Mouse (Mus musculus): Measurements from ENCODE around the gene Oasl2. TPM values are rescaled to one million over a fixed set of nuclear protein-coding genes. Genes with fewer than 3 reads are reported as not detected.
"Not testable (repeated sequence)": the region's sequence is repeated elsewhere in the genome, so short reads cannot be mapped to it uniquely, and the experiment has no call there.

Oasl2 gene
- polyA plus RNA-seq, 1 experiment from 2014 or later: 6.2 TPM

DNA sequence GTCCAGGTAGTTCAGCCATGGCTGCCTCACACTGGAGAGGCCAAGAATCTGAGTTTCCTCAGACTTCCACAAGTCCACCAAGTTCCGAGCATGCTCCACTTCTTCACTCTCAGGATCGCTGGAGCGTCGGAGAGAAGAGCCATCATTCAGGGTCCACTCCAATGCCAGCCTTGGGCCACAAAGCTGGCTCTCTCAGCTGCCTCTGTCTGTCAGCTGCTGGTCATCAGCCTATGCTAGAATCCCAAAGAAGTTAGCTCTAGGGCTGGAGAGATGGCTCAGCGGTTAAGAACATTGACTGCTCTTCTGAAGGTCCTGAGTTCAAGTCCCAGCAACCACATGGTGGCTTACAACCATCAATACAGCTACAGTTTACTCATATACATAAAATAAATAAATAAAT lies 20.6 kb downstream of the Oasl2 start:
- not testable (repeated sequence) for H3K4me3 ChIP-seq (replicated peaks); H3K4me2 ChIP-seq; H3K9me3 ChIP-seq (replicated peaks); H3K36me3 ChIP-seq; H3K4me1 ChIP-seq; H3K27ac ChIP-seq; H3K9ac ChIP-seq; H3K27me3 ChIP-seq; ATAC-seq (replicated peaks; ENCODE audit: low FRiP score)
- WGBS: 94% methylated on average over 5 of the region's 5 CpGs

DNA sequence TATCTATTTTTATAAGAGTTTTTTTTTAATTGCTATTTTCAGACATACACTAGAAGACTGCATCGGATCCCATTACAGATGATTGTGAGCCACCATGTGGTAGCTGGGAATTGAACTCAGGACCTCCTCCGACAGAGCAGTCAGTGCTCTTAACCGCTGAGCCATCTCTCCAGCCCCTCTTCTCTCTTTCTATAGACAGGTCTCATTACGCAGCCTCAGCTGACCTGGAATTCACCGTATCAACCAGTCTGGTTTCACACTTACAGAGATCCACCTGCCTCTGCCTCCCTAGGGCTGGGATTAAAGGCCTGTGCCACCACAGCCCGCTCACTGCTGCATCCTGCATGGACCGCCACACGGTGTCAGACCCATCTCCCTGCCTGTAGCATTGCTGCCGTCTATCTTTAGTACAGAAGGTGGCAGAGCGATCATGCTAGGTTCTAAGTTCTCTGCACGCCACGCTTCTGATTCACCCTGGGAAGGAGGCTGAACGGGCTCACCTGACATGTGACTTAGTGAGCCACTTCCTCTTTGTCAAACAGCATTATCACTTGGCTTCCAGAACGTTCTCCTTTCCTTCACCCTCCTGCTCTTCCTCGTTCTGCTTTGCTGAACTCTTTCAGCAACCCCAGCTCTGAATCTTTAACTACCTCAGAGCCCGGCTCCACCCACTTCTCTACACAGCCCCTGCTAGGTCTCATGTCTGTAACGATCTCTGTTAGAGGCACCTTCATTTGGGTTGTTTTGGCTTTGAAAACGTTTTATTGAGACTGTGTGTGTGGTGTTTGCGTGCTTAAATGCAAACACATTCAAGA lies 25.0 kb downstream of the Oasl2 start:
- Histone ChIP-seq H3K27me3 (no peaks in the 10 kb centered on the region), H3K9ac (no peak overlapping the region), H3K36me3 (no peaks in the 10 kb centered on the region), H3K27ac (0 out of 2 replicates have a peak overlapping the region, but pooled peaks have one; percentile 24), H3K9me3 (replicated peaks) (no peaks in the 10 kb centered on the region), H3K4me1 (peaks cover 27% of the 10 kb centered on the region), H3K4me2 (peak overlapping the region; percentile 1; the same call in 1 of the 2 replicates), H3K4me3 (replicated peaks) (no peak overlapping the region)
- WGBS: 66% methylated on average over 19 of the region's 19 CpGs
- no peak for ATAC-seq (replicated peaks; ENCODE audit: low FRiP score)

DNA sequence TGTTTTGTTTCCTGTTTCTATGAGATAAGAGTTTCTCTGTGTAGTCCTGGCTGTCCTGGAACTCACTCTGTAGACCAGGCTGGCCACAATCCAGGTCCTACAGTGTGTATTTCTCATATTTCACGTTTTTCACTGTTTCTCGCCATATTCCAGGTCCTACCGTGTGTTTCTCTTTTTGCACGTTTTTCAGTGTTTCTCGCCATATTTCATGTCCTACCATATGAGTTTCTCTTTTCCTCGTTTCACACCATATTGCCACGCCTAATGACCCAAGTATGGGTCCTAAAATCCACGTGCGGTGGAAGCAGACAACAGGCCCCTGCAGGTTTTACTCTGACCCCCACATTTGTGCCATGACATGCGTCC lies 25.6 kb downstream of the Oasl2 start:
- peak overlapping the region; percentile 1; the same call in 1 of the 2 replicates for H3K4me2 ChIP-seq
- H3K4me1 ChIP-seq: peaks cover 32% of the 10 kb centered on the region
- no peaks in the 10 kb centered on the region for H3K36me3 ChIP-seq
- ATAC-seq (replicated peaks; ENCODE audit: low FRiP score): no peak
- H3K27ac ChIP-seq: 0 out of 2 replicates have a peak overlapping the region, but pooled peaks have one; percentile 24
- no peak overlapping the region for H3K9ac ChIP-seq
- H3K27me3 ChIP-seq: no peaks in the 10 kb centered on the region
- WGBS: 59% methylated on average over 10 of the region's 10 CpGs
- no peak overlapping the region for H3K4me3 ChIP-seq (replicated peaks)
- H3K9me3 ChIP-seq (replicated peaks): no peaks in the 10 kb centered on the region

DNA sequence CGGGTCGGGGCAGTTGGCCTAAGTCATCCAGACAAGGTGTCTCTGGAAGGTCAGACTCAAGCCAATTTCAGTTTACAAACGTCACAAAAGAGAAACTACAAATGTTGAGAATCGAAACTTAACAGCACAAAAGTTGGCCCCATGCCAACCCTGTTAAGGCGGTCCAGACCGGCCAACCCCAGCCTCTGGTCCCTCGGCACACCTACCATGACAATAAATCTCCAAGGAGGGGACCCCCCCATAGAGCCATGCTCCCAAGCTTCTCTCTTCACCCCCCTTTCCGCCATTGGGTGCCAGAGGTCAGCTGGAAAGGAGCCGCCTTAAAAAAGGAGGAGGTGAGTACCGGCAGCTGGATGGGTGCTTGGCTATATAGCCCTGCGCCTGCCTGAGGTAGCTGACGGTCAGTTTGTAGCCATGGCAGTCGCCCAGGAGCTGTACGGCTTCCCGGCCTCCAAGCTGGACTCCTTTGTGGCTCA lies 26.3 kb downstream of the Oasl2 start, which contains the start of gene Oasl1:
TSS of gene Oasl1 (plus strand) at position 243 of the 476 bp plus-strand sequence.
- Histone ChIP-seq H3K36me3 (no peaks in the 10 kb centered on the region), H3K4me3 (replicated peaks) (peak within 1 kb of the TSS; percentile 39), H3K4me1 (peaks cover 32% of the 10 kb centered on the region), H3K27ac (0 out of 2 replicates have a peak within 1 kb of the TSS, but pooled peaks have one; percentile 24), H3K9ac (no peak within 1 kb of the TSS), H3K27me3 (no peaks in the 10 kb centered on the region), H3K9me3 (replicated peaks) (no peaks in the 10 kb centered on the region), H3K4me2 (peak within 1 kb of the TSS; percentile 60)
- peak; percentile 47 for ATAC-seq (replicated peaks; ENCODE audit: low FRiP score)
- WGBS: 21% methylated on average over 15 of the region's 15 CpGs

DNA sequence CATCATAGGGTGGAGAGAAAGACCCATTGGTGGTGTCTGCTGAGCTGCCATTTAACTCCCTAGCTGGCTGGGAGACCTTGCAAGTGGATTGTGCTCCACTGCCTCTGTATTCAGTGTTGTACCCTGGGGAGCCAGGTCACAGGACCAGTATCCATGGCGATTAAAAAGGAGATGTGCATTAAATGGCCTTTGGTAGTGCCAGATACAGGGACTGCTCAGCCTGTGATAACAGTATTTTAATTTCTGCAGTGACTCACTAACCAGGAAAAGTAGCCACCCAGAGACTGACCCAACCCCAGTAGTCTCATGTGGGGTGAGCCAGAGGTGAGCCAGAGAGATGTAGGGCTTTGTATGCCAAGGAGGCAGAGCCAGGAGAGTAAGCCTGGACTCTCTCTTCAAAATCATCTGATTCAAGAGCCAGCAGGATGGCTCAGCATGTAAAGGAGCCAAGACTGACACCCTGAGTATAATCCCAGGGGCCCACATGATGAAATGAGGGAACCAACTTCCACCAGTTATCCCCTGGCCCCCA lies 29.5 kb downstream of the Oasl2 start:
- Histone ChIP-seq H3K36me3 (no peaks in the 10 kb centered on the region), H3K9ac (no peak overlapping the region), H3K4me3 (replicated peaks) (no peak overlapping the region), H3K27ac (peak overlapping the region; percentile 66; the same call in 1 of the 2 replicates), H3K9me3 (replicated peaks) (no peaks in the 10 kb centered on the region), H3K4me1 (peaks cover 34% of the 10 kb centered on the region), H3K4me2 (no peak overlapping the region), H3K27me3 (no peaks in the 10 kb centered on the region)
- no peak for ATAC-seq (replicated peaks; ENCODE audit: low FRiP score)
- 73% methylated on average over 1 of the region's 1 CpGs for whole genome bisulfite sequencing

DNA sequence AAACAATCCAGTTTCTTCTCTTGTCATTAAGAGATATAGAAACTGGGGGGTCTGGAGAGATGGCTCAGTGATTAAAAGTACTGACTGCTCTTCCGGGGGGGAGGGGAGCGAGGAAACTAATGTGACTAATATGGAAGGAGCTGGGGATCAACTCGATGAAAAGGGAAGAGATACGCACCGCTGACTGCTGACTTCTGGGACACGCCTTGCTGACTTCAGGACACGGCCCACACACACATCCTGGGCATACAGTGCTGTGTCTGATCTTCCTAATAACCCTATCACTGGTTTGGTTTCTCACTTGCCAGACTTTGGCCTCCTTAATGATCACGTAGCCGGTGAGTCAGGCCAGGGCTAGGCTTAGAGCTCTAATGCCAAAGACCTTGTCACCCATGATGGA lies 30.0 kb downstream of the Oasl2 start:
- Histone ChIP-seq H3K36me3 (no peaks in the 10 kb centered on the region), H3K27ac (peak overlapping the region; percentile 66; the same call in 1 of the 2 replicates), H3K9me3 (replicated peaks) (no peaks in the 10 kb centered on the region), H3K9ac (no peak overlapping the region), H3K4me1 (peaks cover 32% of the 10 kb centered on the region), H3K27me3 (no peaks in the 10 kb centered on the region), H3K4me2 (no peak overlapping the region), H3K4me3 (replicated peaks) (no peak overlapping the region)
- peak; percentile 41 for ATAC-seq (replicated peaks; ENCODE audit: low FRiP score)
- WGBS: 55% methylated on average over 9 of the region's 9 CpGs

DNA sequence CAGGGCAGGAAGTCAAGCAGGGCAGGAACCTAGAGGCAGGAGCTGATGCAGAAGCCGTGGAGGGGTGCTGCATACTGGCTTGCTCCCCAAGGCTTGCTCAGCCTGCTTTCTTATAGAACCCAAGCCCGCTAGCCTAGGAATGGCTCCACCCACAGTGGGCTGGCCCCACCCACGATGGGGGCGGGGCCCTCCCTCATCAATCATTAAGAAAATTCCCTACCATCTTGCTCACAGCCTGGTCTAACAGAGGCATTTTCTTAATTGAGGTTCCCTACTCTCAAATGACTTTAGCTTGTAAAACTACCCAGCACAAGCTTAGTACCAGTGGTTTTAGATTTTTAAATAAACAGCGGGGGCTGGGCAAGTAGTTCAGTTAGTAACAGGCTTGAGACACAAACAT lies 34.9 kb downstream of the Oasl2 start:
- ATAC-seq (replicated peaks; ENCODE audit: low FRiP score): no peak
- Histone ChIP-seq H3K9ac (no peak overlapping the region), H3K4me3 (replicated peaks) (no peak overlapping the region), H3K27me3 (no peaks in the 10 kb centered on the region), H3K4me1 (peaks cover 8% of the 10 kb centered on the region), H3K9me3 (replicated peaks) (no peaks in the 10 kb centered on the region), H3K36me3 (no peaks in the 10 kb centered on the region), H3K27ac (no peak overlapping the region), H3K4me2 (no peak overlapping the region)
- 56% methylated on average over 5 of the region's 5 CpGs for WGBS

DNA sequence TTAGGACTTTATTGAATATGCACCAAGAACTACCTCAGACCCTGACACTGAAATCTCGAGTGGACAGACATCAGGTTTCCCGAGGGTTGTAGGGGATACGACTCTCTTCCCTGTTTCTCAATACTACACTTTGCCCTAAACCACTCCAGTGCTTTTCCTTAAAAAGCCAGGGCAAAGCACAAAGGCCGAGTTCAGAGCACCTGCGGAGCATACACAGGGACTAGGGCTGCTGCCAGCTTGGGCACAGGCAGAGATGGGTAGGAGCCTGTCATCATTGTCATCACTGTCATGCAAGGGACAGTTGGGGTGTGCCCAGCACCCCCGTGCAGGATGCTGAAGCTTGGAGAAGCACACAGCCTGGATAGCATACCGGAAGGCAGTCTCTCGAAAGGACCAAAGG lies 36.5 kb downstream of the Oasl2 start:
- H3K9me3 ChIP-seq (replicated peaks): no peaks in the 10 kb centered on the region

DNA sequence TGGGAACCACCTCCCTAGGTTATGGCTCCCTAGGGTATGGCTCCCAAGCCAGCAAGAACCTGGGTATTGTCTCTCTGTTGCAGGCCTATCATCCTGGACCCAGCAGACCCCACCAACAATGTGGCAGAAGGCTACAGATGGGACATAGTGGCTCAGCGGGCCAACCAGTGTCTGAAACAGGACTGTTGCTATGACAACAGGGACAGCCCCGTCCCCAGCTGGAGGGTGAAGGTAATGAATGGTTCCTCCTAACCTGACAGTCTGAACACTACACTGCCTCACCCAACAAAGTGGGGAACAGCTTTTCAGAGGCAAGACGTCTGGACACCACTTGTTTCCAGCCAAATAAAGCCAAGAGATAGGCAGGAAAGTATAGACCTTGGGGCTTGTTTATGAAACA lies 39.1 kb downstream of the Oasl2 start:
- Histone ChIP-seq H3K27ac (no peak overlapping the region), H3K4me2 (no peak overlapping the region), H3K9me3 (replicated peaks) (no peaks in the 10 kb centered on the region), H3K4me3 (replicated peaks) (no peak overlapping the region), H3K9ac (no peak overlapping the region), H3K4me1 (no peaks in the 10 kb centered on the region), H3K36me3 (no peaks in the 10 kb centered on the region), H3K27me3 (no peaks in the 10 kb centered on the region)
- ATAC-seq (replicated peaks; ENCODE audit: low FRiP score): no peak
- 19% methylated on average over 3 of the region's 3 CpGs for WGBS

More for the DNA sequence above, 36.5 kb downstream of the Oasl2 start:
- Histone ChIP-seq H3K27ac (no peak overlapping the region), H3K27me3 (no peaks in the 10 kb centered on the region), H3K9ac (no peak overlapping the region), H3K36me3 (no peaks in the 10 kb centered on the region), H3K4me1 (0 out of 2 replicates have a peak, but pooled peaks cover 2% of the 10 kb centered on the region), H3K4me3 (replicated peaks) (no peak overlapping the region), H3K4me2 (no peak overlapping the region)
- 84% methylated on average over 8 of the region's 8 CpGs for WGBS
- no peak for ATAC-seq (replicated peaks; ENCODE audit: low FRiP score)

DNA sequence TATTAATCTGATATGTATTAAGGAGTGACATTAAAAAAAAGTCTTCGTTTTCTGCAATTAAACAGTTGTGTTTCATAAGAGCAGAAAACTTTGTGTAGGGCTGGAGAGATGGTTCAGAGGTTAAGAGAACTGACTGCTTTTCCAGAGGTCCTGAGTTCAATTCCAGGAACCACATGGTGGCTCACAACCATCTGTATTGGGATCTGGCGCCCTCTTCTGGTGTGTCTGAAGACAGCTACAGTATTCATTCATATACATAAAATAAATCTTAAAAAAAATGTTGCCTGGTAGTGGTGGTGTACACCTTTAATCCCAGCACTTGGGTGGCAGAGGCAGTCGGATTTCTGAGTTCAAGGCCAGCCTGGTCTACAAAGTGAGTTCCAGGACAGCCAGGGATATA lies 44.4 kb downstream of the Oasl2 start:
- not testable (repeated sequence) for H3K9me3 ChIP-seq (replicated peaks); H3K27me3 ChIP-seq; H3K36me3 ChIP-seq; H3K9ac ChIP-seq; ATAC-seq (replicated peaks; ENCODE audit: low FRiP score); H3K27ac ChIP-seq; H3K4me2 ChIP-seq; H3K4me3 ChIP-seq (replicated peaks)
- 69% methylated on average over 3 of the region's 3 CpGs for WGBS
- peaks cover 13% of the 10 kb centered on the region for H3K4me1 ChIP-seq

DNA sequence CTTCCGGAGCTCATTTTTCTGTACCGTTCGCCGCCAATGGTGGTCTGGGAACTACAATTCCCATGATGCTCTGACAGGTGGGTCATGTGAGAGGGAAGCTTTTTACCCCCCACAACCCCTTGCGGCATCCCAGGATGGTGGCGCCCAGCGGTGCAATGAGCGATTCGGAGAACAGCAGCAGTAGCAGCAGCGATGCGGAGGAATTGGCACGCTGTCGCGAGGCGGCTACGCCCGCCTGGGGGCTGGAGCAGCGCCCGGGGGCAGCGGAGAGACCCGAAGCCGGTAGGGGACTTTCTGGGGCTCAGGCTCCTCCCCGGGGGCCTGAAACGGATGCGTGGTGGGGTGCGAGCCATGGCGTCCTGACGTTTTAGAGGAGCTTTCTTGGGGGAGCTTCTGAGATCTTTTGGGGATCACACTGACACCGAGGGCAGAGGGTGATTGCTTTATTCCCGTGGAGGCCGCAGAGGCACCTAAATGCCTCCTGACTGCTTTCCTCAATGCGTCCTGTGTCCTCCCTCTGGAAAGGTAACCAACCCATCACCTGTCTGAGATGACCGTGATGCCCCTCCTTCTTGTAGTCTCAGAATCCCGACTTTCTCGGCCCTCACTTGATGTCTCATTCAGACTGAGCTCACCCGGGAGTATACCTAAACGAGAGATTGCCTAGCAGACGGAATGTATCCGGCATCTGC lies 45.5 kb downstream of the Oasl2 start, which contains the start of gene 2210016L21Rik:
TSS of gene 2210016L21Rik (plus strand) at position 85 of the 692 bp plus-strand sequence.
- Histone ChIP-seq H3K4me1 (peaks cover 13% of the 10 kb centered on the region), H3K9me3 (replicated peaks) (no peaks in the 10 kb centered on the region), H3K36me3 (peaks cover 20% of the 10 kb centered on the region), H3K27me3 (no peaks in the 10 kb centered on the region), H3K4me2 (peak within 1 kb of the TSS; percentile 72), H3K27ac (peak within 1 kb of the TSS; percentile 92), H3K9ac (peak within 1 kb of the TSS; percentile 80), H3K4me3 (replicated peaks) (peak within 1 kb of the TSS; percentile 83)
- WGBS: 1% methylated on average over 39 of the region's 39 CpGs
- peak; percentile 93 for ATAC-seq (replicated peaks; ENCODE audit: low FRiP score)

DNA sequence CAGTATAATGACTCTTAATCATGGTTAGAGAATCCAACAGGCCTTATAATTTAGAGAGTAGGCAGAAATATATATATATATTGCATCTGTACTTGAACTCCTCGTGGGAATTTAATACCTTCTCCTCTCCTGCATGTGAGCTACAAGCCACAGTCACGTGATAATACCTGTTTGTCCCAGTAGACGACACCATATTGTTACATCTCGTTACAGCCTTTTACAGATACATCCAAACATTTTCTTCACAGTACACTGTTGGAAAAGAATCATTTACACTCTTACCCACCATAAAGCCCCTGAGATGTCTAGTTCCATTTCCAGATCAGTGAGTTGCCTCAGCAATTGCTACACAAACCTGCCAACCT lies 46.0 kb downstream of the Oasl2 start:
- peak overlapping the region; percentile 80 for H3K9ac ChIP-seq
- H3K9me3 ChIP-seq (replicated peaks): no peaks in the 10 kb centered on the region
- peak overlapping the region; percentile 83 for H3K4me3 ChIP-seq (replicated peaks)
- peak overlapping the region; percentile 72 for H3K4me2 ChIP-seq
- no peaks in the 10 kb centered on the region for H3K27me3 ChIP-seq
- peaks cover 25% of the 10 kb centered on the region for H3K36me3 ChIP-seq
- WGBS: 39% methylated on average over 4 of the region's 4 CpGs
- peaks cover 13% of the 10 kb centered on the region for H3K4me1 ChIP-seq
- peak overlapping the region; percentile 92; the same call in 1 of the 2 replicates for H3K27ac ChIP-seq
- no peak for ATAC-seq (replicated peaks; ENCODE audit: low FRiP score)

Data from kidney, embryonic 15.5 days (tissue).